In the genomic region with DNA sequence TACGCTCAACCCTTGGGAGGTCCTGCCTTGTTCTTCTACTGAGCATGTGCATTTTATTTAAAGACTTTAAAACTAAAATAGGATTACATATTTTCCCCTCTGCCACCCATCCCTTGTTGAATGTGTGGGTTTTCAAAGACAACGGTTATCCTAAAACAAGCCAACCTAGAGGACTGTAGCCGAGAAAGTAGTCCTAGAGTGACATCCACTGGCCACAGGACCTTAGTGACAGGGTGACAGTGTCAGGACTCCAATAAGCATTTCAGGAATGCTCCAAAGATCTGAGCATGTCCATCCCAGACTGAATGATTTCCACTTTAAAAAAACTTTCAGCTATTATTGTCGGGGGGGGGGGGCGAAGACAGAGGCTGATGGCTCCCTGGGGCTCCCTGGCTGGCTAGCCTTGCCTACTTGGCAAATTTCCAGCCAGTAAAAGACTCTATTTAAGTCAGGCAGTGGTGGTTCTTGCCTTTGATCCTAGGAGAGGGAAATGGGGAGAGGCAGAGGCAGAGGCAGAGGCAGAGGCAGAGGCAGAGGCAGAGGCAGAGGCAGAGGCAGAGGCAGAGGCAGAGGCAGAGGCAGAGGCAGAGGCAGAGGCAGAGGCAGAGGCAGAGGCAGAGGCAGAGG, we compare ENCODE assay signal across 10 mouse cellular contexts. TPM values are rescaled to one million over a fixed set of nuclear protein-coding genes. Genes with fewer than 3 reads are reported as not detected.
DNase-seq lines count a peak whose midpoint lies in the region; ATAC-seq and TF ChIP-seq lines count a peak whose summit lies in the region.
"Had no signal": no experiment of that assay in that cellular context is flagged by ENCODE, and none has a peak within 500 bp of the region (broad histone marks: within the 10 kb centered on the region; RNA-seq: fewer than 3 reads in every experiment).

No protein-coding gene starts in this region.

- TF ChIP-seq EP300 in stomach, postnatal 0 days (optimal IDR thresholded peaks at IDR 0.05) = no peak

- no peak overlapping the region for H3K9ac ChIP-seq in heart, embryonic 16.5 days (ENCODE audit: low read length)
- peak overlapping the region; percentile 29; the same call in 1 of the 2 replicates for H3K9ac ChIP-seq in liver, embryonic 13.5 days
- no peak overlapping the region for H3K9ac ChIP-seq in stomach, postnatal 0 days (ENCODE audit: low read length)
- H3K9ac ChIP-seq: embryonic facial prominence, embryonic 13.5 days had no signal

- WGBS in heart, embryonic 16.5 days = 49% methylated on average over 5 of the region's 5 CpGs
- 54% methylated on average over 5 of the region's 5 CpGs for WGBS in liver, embryonic 13.5 days (ENCODE audit: insufficient replicate concordance)
- WGBS in stomach, postnatal 0 days = 48% methylated on average over 5 of the region's 5 CpGs

- no peak for DNase-seq in heart, adult 11 months
- peak; percentile 27 for DNase-seq in spleen, adult 12 weeks (ENCODE audit: low spot score)
- DNase-seq in spleen, postnatal 4 days (ENCODE audit: low spot score in 2 of 2) = no peak
- DNase-seq in liver, embryonic 13.5 days = no peak
- DNase-seq in stomach, postnatal 0 days (ENCODE audit: low spot score) = no peak
- no peak for DNase-seq in ovary, postnatal 36 days (ENCODE audit: low spot score)

- H3K4me1 ChIP-seq in heart, embryonic 16.5 days (ENCODE audit: control insufficient read depth, insufficient read depth, low read length) = no peaks in the 10 kb centered on the region
- H3K4me1 ChIP-seq in liver, embryonic 13.5 days (replicated peaks) = peaks cover 32% of the 10 kb centered on the region
- H3K4me1 ChIP-seq in stomach, postnatal 0 days (replicated peaks; ENCODE audit: control insufficient read depth, insufficient read depth) = no peaks in the 10 kb centered on the region
- H3K4me1 ChIP-seq: embryonic facial prominence, embryonic 13.5 days had no signal

- H3K36me3 ChIP-seq in heart, embryonic 16.5 days (ENCODE audit: control insufficient read depth, insufficient read depth) = no peaks in the 10 kb centered on the region
- H3K36me3 ChIP-seq in liver, embryonic 13.5 days = no peaks in the 10 kb centered on the region
- no peaks in the 10 kb centered on the region for H3K36me3 ChIP-seq in stomach, postnatal 0 days (ENCODE audit: control insufficient read depth, insufficient read depth, low read length)
- H3K36me3 ChIP-seq: embryonic facial prominence, embryonic 13.5 days had no signal

- H3K9me3 ChIP-seq in heart, embryonic 16.5 days (replicated peaks; ENCODE audit: control insufficient read depth, low read length) = no peaks in the 10 kb centered on the region; the same call in 1 of the 2 replicates
- H3K9me3 ChIP-seq in liver, embryonic 13.5 days (replicated peaks) = no peaks in the 10 kb centered on the region
- H3K9me3 ChIP-seq in stomach, postnatal 0 days (ENCODE audit: control insufficient read depth, low read length) = no peaks in the 10 kb centered on the region
- H3K9me3 ChIP-seq: embryonic facial prominence, embryonic 13.5 days had no signal

- peak; percentile 68 for TF ChIP-seq CTCF in stomach, postnatal 0 days (IDR thresholded peaks at IDR 0.05; ENCODE audit: low read depth)

- H3K4me3 ChIP-seq in heart, embryonic 16.5 days (ENCODE audit: low read length) = no peak overlapping the region
- no peak overlapping the region for H3K4me3 ChIP-seq in liver, embryonic 13.5 days (replicated peaks)
- no peak overlapping the region for H3K4me3 ChIP-seq in stomach, postnatal 0 days (ENCODE audit: low read depth, low read length)
- H3K4me3 ChIP-seq: embryonic facial prominence, embryonic 13.5 days; myocyte had no signal

- H3K27me3 ChIP-seq in heart, embryonic 16.5 days (ENCODE audit: control insufficient read depth, insufficient read depth, low read length) = no peaks in the 10 kb centered on the region
- H3K27me3 ChIP-seq in liver, embryonic 13.5 days = no peaks in the 10 kb centered on the region
- no peaks in the 10 kb centered on the region for H3K27me3 ChIP-seq in stomach, postnatal 0 days (ENCODE audit: control insufficient read depth, insufficient read depth, low read length)
- H3K27me3 ChIP-seq: embryonic facial prominence, embryonic 13.5 days had no signal

- ATAC-seq in heart, embryonic 16.5 days (replicated peaks; ENCODE audit: extremely low read depth, insufficient read depth, low FRiP score) = 0 out of 2 replicates have a peak, but pooled peaks have one; percentile 52
- peak; percentile 61 for ATAC-seq in liver, embryonic 13.5 days (ENCODE audit: low read depth)
- no peak for ATAC-seq in stomach, postnatal 0 days (ENCODE audit: low FRiP score, low TSS enrichment)
- ATAC-seq in cerebellum, adult (ENCODE audit: insufficient number of reproducible peaks, low FRiP score, low TSS enrichment) = no peak

- no peak overlapping the region for H3K4me2 ChIP-seq in heart, embryonic 16.5 days (ENCODE audit: low read depth, low read length)
- no peak overlapping the region for H3K4me2 ChIP-seq in liver, embryonic 13.5 days
- H3K4me2 ChIP-seq in stomach, postnatal 0 days (replicated peaks; ENCODE audit: low read depth) = no peak overlapping the region
- H3K4me2 ChIP-seq: embryonic facial prominence, embryonic 13.5 days had no signal

- no peak overlapping the region for H3K27ac ChIP-seq in heart, embryonic 16.5 days (ENCODE audit: low read length)
- peak overlapping the region; percentile 71 for H3K27ac ChIP-seq in liver, embryonic 13.5 days
- no peak overlapping the region for H3K27ac ChIP-seq in stomach, postnatal 0 days (replicated peaks)
- H3K27ac ChIP-seq: embryonic facial prominence, embryonic 13.5 days had no signal

RNA-seq across cellular contexts. Expression of a gene that starts 17.7 kb away (rescaled TPM):
- 36.3 and 37.3 TPM in 2 replicates for polyA plus RNA-seq in heart, embryonic 16.5 days (2015; fragmentation: Nextera tagmentation; extraction: Ambion mirVana)
- polyA plus RNA-seq in liver, embryonic 13.5 days (2015; fragmentation: Nextera tagmentation; extraction: Ambion mirVana) = 26.4 and 32.7 TPM in 2 replicates
- 31.1 and 35.3 TPM in 2 replicates for polyA plus RNA-seq in stomach, postnatal 0 days (2015; fragmentation: Nextera tagmentation; extraction: Ambion mirVana)

RNA-seq across cellular contexts. Expression of a gene that starts 49.5 kb away (rescaled TPM):
- polyA plus RNA-seq in heart, embryonic 16.5 days (2015; fragmentation: Nextera tagmentation; extraction: Ambion mirVana) = 2.0 and 2.5 TPM in 2 replicates
- 2.0 TPM in 2 replicates for polyA plus RNA-seq in liver, embryonic 13.5 days (2015; fragmentation: Nextera tagmentation; extraction: Ambion mirVana)
- polyA plus RNA-seq in stomach, postnatal 0 days (2015; fragmentation: Nextera tagmentation; extraction: Ambion mirVana) = 3.1 and 3.9 TPM in 2 replicates
- polyA plus RNA-seq: myocyte had no signal

Comparison
In these comparisons a context has a peak if more than half of its experiments do, and no peak if none do; other contexts are left out.
1. ATAC-seq: peak in heart, embryonic 16.5 days (single experiment) and liver, embryonic 13.5 days (single experiment); none in stomach, postnatal 0 days (single experiment) and cerebellum, adult (single experiment).